12 mouse cellular contexts compared by ENCODE assay signal in the genomic region with DNA sequence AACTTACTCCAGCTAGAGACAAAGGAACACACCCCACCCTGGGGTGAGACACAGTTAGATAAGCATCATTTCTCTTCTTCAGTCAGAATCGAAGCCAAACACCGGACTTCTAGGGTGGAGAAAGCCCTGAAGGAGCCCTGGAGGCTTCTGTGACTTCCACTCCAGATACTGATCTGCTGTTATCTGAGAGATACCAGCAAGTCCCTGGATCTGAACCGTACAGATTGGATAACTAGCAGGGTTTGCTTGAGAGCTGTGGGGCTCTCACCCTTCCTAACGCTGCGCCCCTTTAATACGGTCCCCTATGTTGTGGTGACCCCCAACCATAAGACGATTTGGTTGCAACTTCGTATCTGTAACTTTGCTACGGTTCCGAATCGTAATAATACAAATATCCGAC. TPM values are rescaled to one million over a fixed set of nuclear protein-coding genes. Genes with fewer than 3 reads are reported as not detected.
DNase-seq lines count a peak whose midpoint lies in the region; ATAC-seq and TF ChIP-seq lines count a peak whose summit lies in the region.
"Had no signal": no experiment of that assay in that cellular context is flagged by ENCODE, and none has a peak within 500 bp of the region (broad histone marks: within the 10 kb centered on the region; RNA-seq: fewer than 3 reads in every experiment).

No protein-coding gene starts in this region.

- H3K27me3 ChIP-seq in spleen, adult 2 months (ENCODE audit: control insufficient read depth, insufficient read depth, low read length): no peaks in the 10 kb centered on the region
- H3K27me3 ChIP-seq: hindbrain, embryonic 12.5 days had no signal

- H3K4me3 ChIP-seq in spleen, adult 2 months (ENCODE audit: extremely low read depth, insufficient read depth, insufficient read length): no peak overlapping the region

- ATAC-seq in megakaryocyte progenitor cell, adult 5-6 weeks (replicated peaks; ENCODE audit: poor library complexity): no peak

- WGBS in spleen, adult 2 months: 84% methylated on average over 12 of the region's 12 CpGs

- DNase-seq in kidney, adult 9 months: peak; percentile 11
- DNase-seq in kidney, postnatal 36 days: no peak
- no peak for DNase-seq in spleen, adult 2 months (ENCODE audit: low read depth in 1 of 2, low spot score in 2 of 2)
- DNase-seq in spleen, postnatal 14 days (ENCODE audit: low spot score in 2 of 2): no peak
- peak; percentile 47 for DNase-seq in liver
- no peak for DNase-seq in c-Kit-positive CD71-positive TER-119-positive erythroid progenitor cells, embryonic 14.5 days (ENCODE audit: low spot score)
- DNase-seq in left cerebral cortex, adult 18-20 months (ENCODE audit: low spot score in 2 of 2): no peak
- DNase-seq: adrenal gland, postnatal 10 days; cerebellum, postnatal 10 days; layer of hippocampus, adult 9-11 months had no signal

- H3K36me3 ChIP-seq in spleen, adult 2 months (ENCODE audit: control insufficient read depth, insufficient read depth, low read length): peaks cover 39% of the 10 kb centered on the region

- peak overlapping the region; percentile 12; the same call in 1 of the 2 replicates for H3K27ac ChIP-seq in spleen, adult 2 months (ENCODE audit: insufficient read depth, low read length)
- H3K27ac ChIP-seq: hindbrain, embryonic 12.5 days had no signal

- TF ChIP-seq POLR2A in spleen, adult 2 months (IDR thresholded peaks at IDR 0.05; ENCODE audit: low read depth, low read length): no peak

- no peak for TF ChIP-seq CTCF in spleen, adult 2 months (IDR thresholded peaks at IDR 0.05; ENCODE audit: extremely low read depth, insufficient read depth, insufficient read length, insufficient replicate concordance)

- no peaks in the 10 kb centered on the region; the same call in 1 of the 2 replicates for H3K4me1 ChIP-seq in spleen, adult 2 months (ENCODE audit: control insufficient read depth, insufficient read depth, insufficient read length)

RNA-seq across cellular contexts. Expression of gene Prkab1, which starts 2.2 kb away (rescaled TPM):
- 59.6 and 82.0 TPM in 2 replicates for polyA plus RNA-seq in spleen, adult 2 months (2012; rRNA removed)
- 34.9 and 38.1 TPM in 2 replicates for total RNA-seq in megakaryocyte progenitor cell, adult 5-6 weeks (2015)
- 25.1 and 25.9 TPM in 2 replicates for total RNA-seq in megakaryocyte progenitor cell, adult 5-6 weeks (2017)
- total RNA-seq in left cerebral cortex, adult 18-20 months (2021): 10 to 100 TPM; 18.5 to 24.9 TPM

Comparison
In these comparisons a context has a peak if more than half of its experiments do, and no peak if none do; other contexts are left out.
1. DNase-seq: peak in kidney, adult 9 months (single experiment) and liver (single experiment); none in kidney, postnatal 36 days (0 of 2), spleen, adult 2 months (0 of 2), spleen, postnatal 14 days (0 of 2), c-Kit-positive CD71-positive TER-119-positive erythroid progenitor cells, embryonic 14.5 days (single experiment) and left cerebral cortex, adult 18-20 months (0 of 2).